Mouse (Mus musculus) olfactory bulb, adult 2 months (tissue): Measurements from ENCODE around the gene Angptl8. TPM values are rescaled to one million over a fixed set of nuclear protein-coding genes. Genes with fewer than 3 reads are reported as not detected.
"Not testable (repeated sequence)": the region's sequence is repeated elsewhere in the genome, so short reads cannot be mapped to it uniquely, and the experiment has no call there.

Source experiments
- H3K27ac ChIP-seq: fragments of 200-500 bp; 2 replicates; pipeline ENCODE4 v1.5.1; 2012; ENCODE audit warnings: low read depth, low read length; ENCODE audit not compliant: insufficient read depth
- H3K4me1 ChIP-seq: fragments of 200-500 bp; 2 replicates; pipeline ENCODE4 v1.6.1; 2012; ENCODE audit warnings: low read length; ENCODE audit not compliant: control insufficient read depth, insufficient read depth
- H3K4me3 ChIP-seq: fragments of 200-500 bp; 2 replicates; pipeline ENCODE4 v1.5.1; 2012; ENCODE audit warnings: mild to moderate bottlenecking, low read depth, low read length, moderate library complexity; ENCODE audit not compliant: insufficient read depth
- CTCF ChIP-seq: fragments of 200-500 bp; IDR thresholded peaks from 2 replicates; pipeline ENCODE4 v1.5.1; 2012; ENCODE audit warnings: low read depth, mild to moderate bottlenecking, low read length, moderate library complexity; ENCODE audit not compliant: insufficient read depth
- POLR2A ChIP-seq: fragments of 200-500 bp; IDR thresholded peaks from 2 replicates; pipeline ENCODE4 v1.6.1; 2012; ENCODE audit warnings: mild to moderate bottlenecking, low read depth, low read length, moderate library complexity; ENCODE audit not compliant: insufficient read depth
- WGBS: fragments of 180-500 bp; shearing (Covaris S2); methylation state at CpG from one replicate; pipeline ENCODE4 v1.1.7; 2018; 5-methylcytosine and 5-hydroxymethylcytosine counted together
- polyA plus RNA-seq: library from polyadenylated mRNA; stranded (reverse); fragments of >200 nt; gene quantifications from 2 replicates; pipeline ENCODE4 v1.2.4, GENCODE M21; 2012; ENCODE audit warnings: low replicate concordance; ENCODE audit not compliant: missing spikeins, insufficient read depth, insufficient read length

Angptl8 gene
- not detected in 2 replicates for polyA plus RNA-seq

DNA sequence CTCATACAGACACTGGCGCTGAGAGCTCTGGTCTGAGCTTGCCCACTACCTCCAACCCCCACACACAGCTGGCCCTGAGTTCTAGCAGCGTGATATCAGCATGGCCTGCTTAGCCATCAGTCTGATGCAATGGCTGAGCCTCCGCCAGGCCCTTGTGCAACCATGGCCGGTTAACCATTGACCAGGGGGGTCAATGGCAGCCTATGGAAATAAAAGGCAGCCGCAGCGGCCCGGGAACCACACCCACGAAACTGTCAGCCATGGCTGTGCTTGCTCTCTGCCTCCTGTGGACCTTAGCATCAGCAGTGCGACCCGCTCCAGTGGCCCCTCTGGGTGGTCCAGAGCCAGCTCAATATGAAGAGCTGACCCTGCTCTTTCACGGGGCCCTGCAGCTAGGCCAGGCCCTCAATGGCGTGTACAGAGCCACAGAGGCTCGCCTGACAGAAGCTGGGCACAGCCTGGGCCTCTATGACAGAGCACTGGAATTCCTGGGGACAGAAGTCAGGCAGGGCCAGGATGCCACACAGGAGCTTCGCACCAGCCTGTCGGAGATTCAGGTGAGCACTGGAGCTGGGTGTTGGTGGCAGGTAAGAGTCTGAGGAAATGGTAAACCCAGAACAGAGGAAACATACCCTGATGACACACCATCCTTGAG is at the start of gene Angptl8:
Gene Angptl8, plus strand, starts transcription at position 253 of the 655 bp plus-strand sequence.
- H3K4me3 ChIP-seq: no peak within 1 kb of the TSS
- no peak for TF ChIP-seq POLR2A
- no peak for TF ChIP-seq CTCF
- no peaks in the 10 kb centered on the region for H3K4me1 ChIP-seq
- WGBS: 92% methylated on average over 15 of the region's 15 CpGs
- no peak within 1 kb of the TSS for H3K27ac ChIP-seq

DNA sequence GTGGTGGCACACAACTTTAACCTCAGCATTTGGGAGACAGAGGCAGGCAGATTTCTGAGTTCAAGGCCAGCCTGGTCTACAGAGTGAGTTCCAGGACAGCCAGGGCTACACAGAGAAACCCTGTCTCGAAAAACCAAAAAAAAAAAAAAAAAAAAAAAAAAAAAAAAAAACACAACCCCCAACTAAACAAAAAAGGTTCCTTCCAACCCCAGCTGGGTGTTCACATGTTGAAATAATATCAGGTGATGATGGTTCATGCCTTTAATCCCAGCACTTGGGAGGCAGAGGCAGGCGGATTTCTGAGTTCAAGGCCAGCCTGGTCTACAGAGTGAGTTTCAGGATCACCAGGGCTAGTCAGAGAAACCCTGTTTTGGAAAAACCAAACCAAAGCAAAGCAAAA is 49.0 kb upstream of the Angptl8 start:
- not testable (repeated sequence) for H3K27ac ChIP-seq, H3K4me1 ChIP-seq, H3K4me3 ChIP-seq
- WGBS: 77% methylated on average over 2 of the region's 2 CpGs

DNA sequence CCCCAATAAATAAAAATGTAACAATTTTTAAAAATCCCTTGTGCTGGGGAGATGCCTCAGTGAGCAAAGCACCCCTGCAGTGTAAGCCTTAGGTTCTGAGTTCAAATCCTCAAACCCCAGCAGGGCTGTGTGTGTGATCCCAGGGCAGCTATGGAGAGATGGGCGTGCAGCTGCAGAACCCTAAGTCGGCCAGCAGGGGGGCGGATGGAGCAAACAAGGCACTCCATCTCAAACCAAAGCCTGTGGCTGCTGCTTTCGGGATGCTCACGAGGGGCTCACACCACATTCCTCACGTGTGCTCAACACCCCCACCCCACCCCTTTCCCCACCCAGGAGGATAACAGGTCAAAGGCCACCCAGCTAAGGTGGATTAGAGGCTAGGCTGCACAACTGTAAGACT is 48.4 kb upstream of the Angptl8 start:
- peaks cover 8% of the 10 kb centered on the region; the same call in 1 of the 2 replicates for H3K4me1 ChIP-seq
- H3K4me3 ChIP-seq: no peak overlapping the region
- 12% methylated on average over 6 of the region's 6 CpGs for WGBS
- TF ChIP-seq CTCF: peak; percentile 61; the same call in 1 of the 2 replicates
- TF ChIP-seq POLR2A: no peak
- H3K27ac ChIP-seq: no peak overlapping the region

DNA sequence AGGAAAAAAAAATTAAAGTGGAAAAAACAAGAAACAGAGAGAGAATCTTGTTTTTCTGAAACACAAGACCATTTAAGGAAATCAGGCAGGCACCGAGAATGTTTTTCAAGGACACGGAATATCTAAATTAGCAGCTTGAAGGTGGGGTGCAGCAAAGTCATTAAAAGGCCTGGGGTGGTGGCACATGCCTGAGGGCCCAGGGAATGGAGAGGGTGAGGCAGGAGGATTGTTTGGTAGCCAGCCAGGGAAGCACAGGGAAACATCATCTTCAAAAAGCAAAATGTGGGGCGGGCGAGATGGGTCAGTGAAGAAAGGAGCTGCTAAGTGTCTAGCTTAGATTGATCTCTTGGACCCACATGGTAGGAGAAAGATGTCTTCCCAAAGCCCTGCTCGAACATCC is 47.7 kb upstream of the Angptl8 start:
- WGBS: 67% methylated on average over 5 of the region's 5 CpGs
- TF ChIP-seq POLR2A (no peak), CTCF (no peak)
- H3K4me1 ChIP-seq: peaks cover 10% of the 10 kb centered on the region; the same call in 1 of the 2 replicates
- H3K4me3 ChIP-seq: no peak overlapping the region
- no peak overlapping the region for H3K27ac ChIP-seq

DNA sequence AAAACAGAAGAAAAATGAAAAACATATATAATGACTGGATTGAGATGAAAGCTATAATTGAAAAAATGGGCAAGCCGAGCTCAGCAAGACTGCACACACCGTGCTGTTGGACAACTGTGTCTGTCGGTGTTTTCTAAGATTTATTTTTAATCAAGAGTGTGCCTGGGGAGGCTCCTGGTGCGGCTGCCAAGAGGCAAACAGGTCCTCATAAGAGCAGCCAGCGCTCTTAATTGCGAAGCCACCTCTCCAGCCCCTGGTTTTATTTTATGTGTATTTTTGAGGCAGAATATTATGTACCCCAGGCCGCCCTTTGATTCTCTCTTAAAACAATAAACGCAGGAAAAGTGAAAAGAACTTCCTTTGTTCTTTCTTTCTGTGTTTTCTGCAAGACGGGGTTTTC is 47.1 kb upstream of the Angptl8 start:
- TF ChIP-seq POLR2A (no peak), CTCF (no peak)
- Histone ChIP-seq H3K27ac (no peak overlapping the region), H3K4me3 (no peak overlapping the region), H3K4me1 (peaks cover 14% of the 10 kb centered on the region)
- 66% methylated on average over 9 of the region's 9 CpGs for WGBS

DNA sequence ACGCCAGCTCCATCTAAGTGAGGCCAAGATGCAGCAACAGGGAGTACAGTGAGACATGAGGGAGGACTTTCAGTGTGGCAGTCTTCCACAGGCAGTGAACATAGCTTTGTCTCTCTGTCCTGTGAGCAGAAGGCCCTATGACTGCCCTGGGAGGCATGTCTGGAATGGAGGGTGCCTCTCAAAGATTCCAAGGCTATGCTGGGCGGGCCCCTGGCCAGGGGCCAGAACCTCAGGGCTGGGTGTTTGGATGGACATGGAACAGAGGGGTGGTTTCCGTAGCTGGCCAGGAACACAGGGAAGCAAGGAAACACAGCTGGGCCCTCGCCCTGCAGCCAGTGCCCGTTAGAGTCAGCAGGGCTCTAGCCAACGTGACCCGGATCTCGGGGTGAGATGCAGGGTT is 43.4 kb upstream of the Angptl8 start:
- H3K27ac ChIP-seq: no peak overlapping the region
- H3K4me1 ChIP-seq: peaks cover 17% of the 10 kb centered on the region
- H3K4me3 ChIP-seq: no peak overlapping the region
- TF ChIP-seq CTCF: no peak
- WGBS: 68% methylated on average over 8 of the region's 8 CpGs

DNA sequence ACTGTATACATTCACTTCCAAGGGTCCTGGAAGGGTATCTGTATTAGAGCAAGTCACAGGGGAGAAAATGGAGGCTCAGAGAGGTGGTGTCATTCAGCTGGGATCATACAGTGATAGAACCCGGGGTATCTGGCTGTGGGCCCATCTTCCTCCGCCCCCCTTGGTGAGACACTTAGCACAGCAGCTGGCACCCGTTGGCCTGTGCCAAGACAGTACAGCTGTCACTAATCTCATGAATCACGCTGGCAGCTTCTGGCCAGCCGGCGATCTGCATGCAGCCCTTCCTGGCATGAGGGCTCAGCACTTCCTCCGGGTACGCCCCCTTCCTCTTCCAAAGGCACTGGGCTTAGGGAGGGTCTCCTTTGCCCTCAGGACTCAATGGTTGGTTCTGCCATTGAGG is 42.7 kb upstream of the Angptl8 start:
- 27% methylated on average over 8 of the region's 8 CpGs for WGBS
- Histone ChIP-seq H3K4me3 (no peak overlapping the region), H3K4me1 (peaks cover 13% of the 10 kb centered on the region), H3K27ac (no peak overlapping the region)
- no peak for TF ChIP-seq POLR2A
- TF ChIP-seq CTCF: no peak

DNA sequence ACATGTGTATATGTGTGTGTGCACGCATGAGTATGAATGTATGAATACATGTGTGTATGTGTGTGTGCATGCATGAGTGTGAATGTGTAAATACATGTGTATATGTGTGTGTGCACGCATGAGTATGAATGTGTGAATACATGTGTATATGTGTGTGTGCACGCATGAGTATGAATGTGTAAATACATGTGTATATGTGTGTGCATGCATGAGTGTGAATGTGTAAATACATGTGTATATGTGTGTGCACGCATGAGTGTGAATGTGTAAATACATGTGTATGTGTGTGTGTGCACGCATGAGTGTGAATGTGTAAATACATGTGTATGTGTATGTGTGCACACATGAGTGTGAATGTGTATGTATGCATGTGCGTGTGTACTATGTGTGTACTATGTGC is 41.8 kb upstream of the Angptl8 start:
- H3K4me1 ChIP-seq: peaks cover 16% of the 10 kb centered on the region
- H3K4me3 ChIP-seq, H3K27ac ChIP-seq: not testable (repeated sequence)
- WGBS: 98% methylated on average over 6 of the region's 6 CpGs

DNA sequence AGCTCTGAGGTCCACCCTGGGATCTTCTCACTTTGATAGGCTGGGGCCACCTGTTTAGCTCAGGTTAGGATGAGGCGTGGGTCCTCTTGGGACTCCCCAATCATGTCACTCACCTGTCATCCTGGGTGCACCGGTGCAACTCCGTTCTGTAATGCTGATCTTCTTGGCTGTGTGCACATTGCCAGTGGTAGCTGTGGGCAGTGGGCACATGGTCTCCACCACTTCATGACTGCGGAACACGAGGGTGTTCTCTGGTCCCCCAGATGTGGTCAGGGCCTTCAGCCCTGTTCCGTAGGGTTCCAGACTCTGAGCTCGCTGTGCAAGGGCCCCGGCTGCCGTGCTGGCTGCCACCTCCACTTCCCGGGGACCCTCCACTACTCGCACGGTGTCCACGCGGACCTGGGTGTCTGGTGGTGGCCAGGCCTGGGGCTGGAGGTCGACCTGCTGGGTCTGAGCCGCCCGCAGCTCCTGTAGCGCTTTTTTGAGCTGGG is 40.9 kb upstream of the Angptl8 start:
- peaks cover 19% of the 10 kb centered on the region for H3K4me1 ChIP-seq
- no peak for TF ChIP-seq CTCF
- no peak for TF ChIP-seq POLR2A
- no peak overlapping the region for H3K27ac ChIP-seq
- no peak overlapping the region for H3K4me3 ChIP-seq
- WGBS: 97% methylated on average over 18 of the region's 18 CpGs

DNA sequence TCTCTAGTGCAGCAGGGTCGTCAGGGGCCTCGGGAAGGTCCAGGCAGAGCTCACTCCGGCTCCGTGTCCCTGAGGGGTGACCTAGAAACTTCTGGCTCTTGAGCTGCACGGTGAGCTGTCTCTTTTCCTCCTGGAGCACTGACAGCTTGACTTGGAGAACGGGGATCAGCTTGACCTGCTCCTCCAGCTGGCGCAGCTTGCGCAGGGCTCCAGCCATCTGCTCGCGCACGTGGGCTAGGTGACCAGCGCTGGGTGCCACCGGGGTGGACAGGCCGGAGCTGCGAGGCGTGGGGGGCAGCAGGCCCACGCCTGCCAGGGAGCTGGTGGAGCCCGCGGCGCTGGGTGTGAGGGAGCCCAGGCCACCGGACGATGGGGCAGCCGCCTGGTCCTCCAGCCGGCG is 40.4 kb upstream of the Angptl8 start:
- H3K27ac ChIP-seq: no peak overlapping the region
- no peak overlapping the region for H3K4me3 ChIP-seq
- TF ChIP-seq POLR2A: no peak
- TF ChIP-seq CTCF: no peak
- 98% methylated on average over 25 of the region's 25 CpGs for WGBS
- peaks cover 19% of the 10 kb centered on the region for H3K4me1 ChIP-seq
